Mouse (Mus musculus) lung, postnatal 10 days (tissue): ENCODE results near the gene Ikzf2.
A peak's percentile ranks its signal among the peaks of the same experiment; 100 is the strongest.

ENCODE experiments used
- DNase-seq: peaks from one replicate; pipeline ENCODE4 v3.0.0; 2021

The Ikzf2 gene

GRCm38 (mm10) chr1:69687076-69687991 lies at the start of gene Ikzf2:
Ikzf2 (minus strand) TSS chr1:69687245.
- peak; percentile 75 for DNase-seq

DNA sequence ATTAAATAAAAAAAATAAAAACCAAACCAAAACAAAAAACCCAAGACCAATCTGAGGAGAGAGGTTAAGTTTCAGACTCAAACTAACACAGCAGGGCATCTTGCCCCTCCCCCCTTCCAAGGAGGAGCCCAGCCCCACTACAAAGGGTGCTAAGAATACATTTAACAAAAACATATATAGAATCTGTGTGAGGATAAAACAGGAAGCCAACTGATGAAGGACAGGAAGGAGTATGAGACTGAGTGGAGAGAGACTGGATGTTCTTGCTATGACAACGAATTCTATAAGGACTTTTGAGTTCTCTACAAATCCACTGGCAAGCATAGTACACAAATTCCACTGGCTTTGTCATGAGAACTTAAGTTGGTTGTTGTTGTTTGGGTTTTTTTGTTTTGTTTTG lies 42.7 kb upstream of the Ikzf2 start:
- no peak for DNase-seq

- DNase-seq: no peak
Observed at GRCm38 (mm10) chr1:69729031-69729679, 42.1 kb upstream of the Ikzf2 start.

GRCm38 (mm10) chr1:69727968-69728367 lies 40.9 kb upstream of the Ikzf2 start:
- DNase-seq: peak; percentile 12

GRCm38 (mm10) chr1:69717107-69717506 lies 30.1 kb upstream of the Ikzf2 start:
- no peak for DNase-seq

GRCm38 (mm10) chr1:69708571-69708970 lies 21.5 kb upstream of the Ikzf2 start:
- DNase-seq: no peak

- no peak for DNase-seq
Observed at GRCm38 (mm10) chr1:69703506-69704156, 16.6 kb upstream of the Ikzf2 start.

GRCm38 (mm10) chr1:69691946-69692345 lies 4.9 kb upstream of the Ikzf2 start:
- no peak for DNase-seq

DNA sequence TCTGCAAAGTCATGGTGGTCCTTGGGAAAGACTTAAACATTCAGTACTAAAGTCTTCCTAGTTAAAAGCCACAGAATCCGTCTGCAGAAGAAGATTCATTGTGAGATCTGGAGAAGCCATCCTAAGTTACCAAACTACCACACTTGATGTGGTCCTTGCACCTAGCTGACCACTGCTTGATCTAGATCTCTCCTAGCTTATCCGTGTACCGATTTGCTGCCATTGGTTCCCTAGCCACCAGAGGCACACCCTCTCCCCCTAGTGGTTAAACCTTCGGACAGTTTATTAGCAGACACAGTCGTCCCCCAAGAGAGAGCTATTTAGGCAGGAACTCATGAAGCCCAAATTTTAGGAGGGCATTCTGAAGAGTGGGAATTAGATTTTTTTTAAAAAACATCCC lies 1.9 kb upstream of the Ikzf2 start:
- peak; percentile 70 for DNase-seq

GRCm38 (mm10) chr1:69688118-69688517 lies 1.1 kb upstream of the Ikzf2 start:
- no peak for DNase-seq

- no peak for DNase-seq
Observed at GRCm38 (mm10) chr1:69686741-69687075, 337 bp downstream of the Ikzf2 start.

DNA sequence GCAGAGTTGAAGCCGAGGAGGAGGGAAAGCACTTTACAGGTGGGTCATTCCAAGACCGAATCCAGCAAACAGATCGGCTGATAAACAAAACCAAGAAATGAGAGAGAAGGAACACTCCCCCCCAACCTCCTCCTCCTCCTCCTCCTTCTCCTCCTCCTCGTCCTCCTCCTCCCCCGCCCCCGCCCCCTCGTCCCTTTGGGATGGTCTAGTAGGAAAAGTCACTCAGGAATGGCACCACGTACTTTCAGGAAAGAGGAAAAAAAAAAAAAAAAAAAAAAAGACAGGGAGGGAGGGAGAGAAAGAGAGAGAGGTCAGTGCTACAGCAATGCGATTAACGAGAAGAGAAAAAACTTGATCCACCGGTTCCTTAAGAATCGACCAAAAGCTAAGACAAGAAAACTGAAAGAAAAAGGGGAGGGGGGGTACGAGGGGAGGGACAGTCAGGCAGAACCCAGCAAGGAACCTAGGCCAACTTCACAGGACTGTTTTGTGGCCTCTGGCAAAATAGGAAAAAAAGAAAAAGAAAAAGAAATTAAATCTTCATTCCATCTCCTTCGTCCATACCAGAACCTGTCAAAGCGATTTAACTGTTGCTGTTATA lies 1.1 kb downstream of the Ikzf2 start:
- no peak for DNase-seq

DNA sequence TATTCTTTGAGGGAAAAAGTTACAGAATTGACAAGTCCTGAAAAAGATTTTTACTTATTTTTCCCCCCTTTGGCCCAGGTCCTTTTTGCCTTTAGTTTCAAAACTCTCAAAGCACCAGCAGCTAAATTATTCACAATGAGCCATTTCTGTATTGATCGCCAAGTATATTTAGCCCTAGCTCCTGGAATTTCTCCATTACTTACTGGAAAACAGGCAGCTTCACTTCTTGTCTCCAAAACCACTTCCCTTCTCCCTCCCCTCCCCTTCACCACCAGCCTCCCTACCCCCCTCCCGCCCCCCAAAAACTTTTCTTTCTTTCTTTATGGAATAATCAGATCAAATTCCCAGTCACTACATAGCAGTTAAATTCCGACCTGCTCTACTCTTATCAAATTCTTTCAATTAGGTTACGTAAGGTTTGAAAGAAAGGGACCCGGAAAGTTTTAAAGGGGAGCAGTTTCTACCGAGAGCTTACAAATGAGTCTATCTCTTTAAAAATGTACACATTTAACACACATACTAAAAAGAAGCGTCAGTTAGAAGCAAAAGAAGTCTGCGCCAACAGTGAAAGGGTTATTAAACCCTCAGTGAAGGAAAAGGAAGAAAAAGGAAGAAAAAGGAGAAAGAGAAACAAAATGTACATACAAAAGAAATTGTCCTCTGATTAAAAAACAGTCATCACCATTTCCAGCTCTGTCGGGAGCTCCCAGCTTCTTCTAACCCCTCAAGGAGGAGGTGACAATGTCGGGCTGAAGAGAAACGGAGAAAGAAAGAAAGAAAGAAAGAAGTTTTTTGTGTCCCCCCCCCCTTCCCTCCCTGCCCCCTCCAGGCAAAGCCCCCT lies 1.8 kb downstream of the Ikzf2 start:
- DNase-seq: no peak

DNA sequence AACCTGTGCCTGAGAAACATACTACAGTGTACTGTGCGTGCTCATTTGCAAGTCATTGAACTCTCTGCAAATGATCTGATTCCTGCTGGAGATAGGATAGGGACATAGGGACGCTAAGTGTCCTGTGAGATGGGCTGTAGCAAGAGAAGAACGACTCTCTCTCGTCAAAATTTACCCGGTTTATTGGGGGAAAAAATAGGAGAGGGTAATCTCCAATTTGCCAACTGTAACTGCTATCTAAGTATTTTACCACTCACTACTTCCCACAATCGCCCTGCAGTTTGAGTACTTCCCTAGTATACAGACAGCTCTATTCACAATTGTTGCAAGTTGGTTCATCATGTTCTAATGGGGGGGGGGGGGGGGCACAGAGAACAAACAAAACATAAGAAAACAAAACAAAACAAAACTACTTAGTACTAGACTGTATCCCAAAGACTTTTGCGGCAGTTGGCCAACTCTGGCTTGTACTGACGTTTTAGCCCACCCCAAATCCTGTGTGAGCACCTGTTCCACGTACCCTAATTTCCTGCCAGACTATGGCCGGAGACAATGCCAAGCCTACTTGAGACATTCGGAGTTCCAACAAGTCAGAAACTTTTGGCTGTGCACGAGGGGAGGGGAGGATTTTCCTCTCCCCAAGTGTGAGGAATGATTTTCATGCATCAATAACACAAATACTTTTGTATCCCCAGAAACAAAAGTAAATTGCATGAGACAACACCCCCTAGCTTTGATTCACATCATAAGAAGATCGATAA lies 2.6 kb downstream of the Ikzf2 start:
- peak; percentile 3 for DNase-seq

DNA sequence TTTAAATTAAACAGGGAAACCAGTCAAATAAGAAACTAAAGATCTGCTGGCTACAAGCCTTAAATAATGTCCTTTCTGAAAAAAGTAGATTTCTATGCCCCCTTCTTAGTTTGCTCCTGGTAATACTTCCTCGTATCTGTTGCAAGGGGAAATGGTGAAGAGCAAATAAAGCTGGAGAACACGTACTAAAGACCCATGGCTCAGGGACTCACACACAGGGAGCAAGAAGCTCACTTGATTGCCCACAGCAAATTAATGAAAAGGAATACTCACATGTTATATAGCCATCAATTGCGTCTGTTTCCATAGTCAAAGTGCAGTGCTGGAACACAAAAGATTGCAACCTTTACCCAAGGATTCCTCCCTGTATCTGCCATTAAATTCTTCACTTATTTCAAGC lies 3.2 kb downstream of the Ikzf2 start:
- DNase-seq: no peak

- DNase-seq: no peak
Observed at GRCm38 (mm10) chr1:69683058-69683457, 4.0 kb downstream of the Ikzf2 start.

GRCm38 (mm10) chr1:69682261-69682660 lies 4.8 kb downstream of the Ikzf2 start:
- no peak for DNase-seq

GRCm38 (mm10) chr1:69681003-69681402 lies 6.0 kb downstream of the Ikzf2 start:
- no peak for DNase-seq

GRCm38 (mm10) chr1:69680501-69680900 lies 6.5 kb downstream of the Ikzf2 start:
- no peak for DNase-seq

- DNase-seq: no peak
Observed at GRCm38 (mm10) chr1:69669897-69670404, 17.1 kb downstream of the Ikzf2 start.

DNA sequence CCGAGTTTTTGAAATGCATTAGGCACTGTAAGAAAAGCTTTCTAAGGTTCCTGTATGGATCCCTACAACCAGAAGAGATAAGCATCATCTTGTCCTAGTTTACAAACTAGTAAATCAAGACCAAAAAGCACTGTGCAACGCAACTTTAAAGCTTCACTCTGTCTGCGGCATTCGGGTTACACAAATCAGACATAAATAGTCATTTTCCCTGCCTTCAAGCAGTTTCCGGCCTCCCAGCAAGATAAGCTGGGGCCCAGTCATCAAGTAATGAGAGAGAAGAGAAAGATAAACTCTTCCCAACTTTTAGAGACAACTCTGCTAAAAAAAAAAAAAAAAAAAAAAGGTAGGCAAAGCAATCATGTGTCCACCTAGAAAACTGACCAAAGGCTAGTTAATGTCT lies 19.6 kb downstream of the Ikzf2 start:
- DNase-seq: no peak

DNA sequence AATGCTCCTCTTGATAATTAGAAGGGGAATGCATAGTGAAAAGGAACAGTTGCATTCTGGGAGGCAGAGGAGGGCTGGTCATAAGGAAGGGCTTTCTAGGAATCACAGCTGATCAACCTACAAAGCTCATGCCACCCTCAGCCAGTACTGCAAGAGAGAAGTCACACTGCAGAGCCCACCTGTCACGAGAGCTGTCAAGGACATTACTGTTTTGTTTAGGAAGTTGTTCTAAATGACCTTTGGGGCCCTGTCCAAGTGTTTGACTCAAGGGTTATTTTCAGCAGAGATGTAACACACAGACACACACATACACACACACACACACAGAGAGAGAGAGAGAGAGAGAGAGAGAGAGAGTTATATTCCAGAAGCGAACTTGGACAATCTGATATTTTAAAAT lies 27.3 kb downstream of the Ikzf2 start:
- no peak for DNase-seq
